In the genomic region with DNA sequence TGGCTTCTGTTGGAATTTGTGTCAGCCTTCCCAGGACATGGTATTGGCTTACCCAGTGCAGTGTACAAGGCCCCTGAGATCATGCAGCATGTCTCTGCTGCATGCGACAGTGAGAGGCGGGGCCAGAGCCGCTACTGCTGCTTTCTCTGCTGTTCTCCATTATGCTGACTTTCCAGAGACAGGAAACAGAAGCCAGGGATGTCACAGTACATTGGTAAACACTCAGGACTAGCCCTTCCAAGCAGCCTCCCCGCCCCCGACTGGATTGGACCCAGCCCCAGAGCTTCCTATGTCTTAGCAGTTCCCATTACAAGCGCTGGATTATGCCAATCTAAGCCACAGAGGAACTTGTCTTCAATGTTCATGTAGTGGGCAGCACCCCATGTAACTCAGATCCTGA, we compare ENCODE assay signal across 11 mouse cellular contexts. TPM values are rescaled to one million over a fixed set of nuclear protein-coding genes. Genes with fewer than 3 reads are reported as not detected.
A peak's percentile ranks its signal among the peaks of the same experiment; 100 is the strongest.
DNase-seq lines count a peak whose midpoint lies in the region; ATAC-seq lines count a peak whose summit lies in the region.
"Had no signal": no experiment of that assay in that cellular context is flagged by ENCODE, and none has a peak within 500 bp of the region (broad histone marks: within the 10 kb centered on the region; RNA-seq: fewer than 3 reads in every experiment).

No protein-coding gene starts in this region.

- H3K4me3 ChIP-seq in hindbrain, embryonic 10.5 days, result no peak overlapping the region
- H3K4me3 ChIP-seq in hindbrain, embryonic 16.5 days (ENCODE audit: low read length), result no peak overlapping the region
- H3K4me3 ChIP-seq in embryonic facial prominence, embryonic 14.5 days (ENCODE audit: low read depth, low read length), result no peak overlapping the region
- no peak overlapping the region for H3K4me3 ChIP-seq in lung, embryonic 15.5 days
- H3K4me3 ChIP-seq: midbrain, embryonic 10.5 days; neural tube, embryonic 13.5 days had no signal

- 78% methylated on average over 6 of the region's 6 CpGs for WGBS in hindbrain, embryonic 10.5 days
- 74% methylated on average over 6 of the region's 6 CpGs for WGBS in hindbrain, embryonic 16.5 days
- 52% methylated on average over 6 of the region's 6 CpGs for WGBS in embryonic facial prominence, embryonic 14.5 days
- 32% methylated on average over 6 of the region's 6 CpGs for WGBS in lung, embryonic 15.5 days

- H3K9me3 ChIP-seq in hindbrain, embryonic 10.5 days, result no peaks in the 10 kb centered on the region
- H3K9me3 ChIP-seq in hindbrain, embryonic 16.5 days (ENCODE audit: control insufficient read depth, low read length), result no peaks in the 10 kb centered on the region
- no peaks in the 10 kb centered on the region for H3K9me3 ChIP-seq in embryonic facial prominence, embryonic 14.5 days (ENCODE audit: control insufficient read depth, low read length)
- H3K9me3 ChIP-seq in lung, embryonic 15.5 days, result no peaks in the 10 kb centered on the region
- H3K9me3 ChIP-seq: midbrain, embryonic 10.5 days; neural tube, embryonic 13.5 days had no signal

- H3K27me3 ChIP-seq in hindbrain, embryonic 10.5 days (ENCODE audit: insufficient read depth, poor library complexity, severe bottlenecking), result no peaks in the 10 kb centered on the region
- no peaks in the 10 kb centered on the region for H3K27me3 ChIP-seq in hindbrain, embryonic 16.5 days (replicated peaks; ENCODE audit: control insufficient read depth, insufficient read depth, low read length)
- H3K27me3 ChIP-seq in embryonic facial prominence, embryonic 14.5 days (replicated peaks; ENCODE audit: control insufficient read depth, insufficient read depth, low read length), result no peaks in the 10 kb centered on the region
- no peaks in the 10 kb centered on the region for H3K27me3 ChIP-seq in lung, embryonic 15.5 days
- H3K27me3 ChIP-seq: neural tube, embryonic 13.5 days had no signal

- no peak overlapping the region for H3K4me2 ChIP-seq in hindbrain, embryonic 16.5 days (ENCODE audit: low read length)
- no peak overlapping the region for H3K4me2 ChIP-seq in embryonic facial prominence, embryonic 14.5 days (ENCODE audit: low read depth, low read length)
- no peak overlapping the region for H3K4me2 ChIP-seq in lung, embryonic 15.5 days
- H3K4me2 ChIP-seq: neural tube, embryonic 13.5 days had no signal

- no peak overlapping the region for H3K9ac ChIP-seq in hindbrain, embryonic 16.5 days (ENCODE audit: low read depth, low read length)
- no peak overlapping the region for H3K9ac ChIP-seq in embryonic facial prominence, embryonic 14.5 days (ENCODE audit: low read depth, low read length)
- H3K9ac ChIP-seq in lung, embryonic 15.5 days, result no peak overlapping the region
- H3K9ac ChIP-seq: neural tube, embryonic 13.5 days had no signal

- DNase-seq in hindbrain, embryonic 10.5 days (ENCODE audit: low spot score), result no peak
- DNase-seq in adipocyte (ENCODE audit: low spot score), result peak; percentile 28
- peak; percentile 53 for DNase-seq in embryonic facial prominence, embryonic 14.5 days (ENCODE audit: low spot score)
- no peak for DNase-seq in right cerebral cortex, postnatal 25 days
- DNase-seq in neural tube, embryonic 10.5 days (ENCODE audit: extremely low spot score, low spot score), result no peak
- DNase-seq in urinary bladder, postnatal 36 days (ENCODE audit: low spot score in 2 of 2), result no peak
- DNase-seq: heart, postnatal 4 days had no signal

- no peak for ATAC-seq in hindbrain, embryonic 16.5 days
- no peak for ATAC-seq in embryonic facial prominence, embryonic 14.5 days (ENCODE audit: low read depth)
- ATAC-seq in lung, embryonic 15.5 days (ENCODE audit: borderline replicate concordance, extremely low read depth, low FRiP score, low TSS enrichment), result peak; percentile 24

- H3K36me3 ChIP-seq in hindbrain, embryonic 10.5 days, result peaks cover 73% of the 10 kb centered on the region
- peaks cover 48% of the 10 kb centered on the region for H3K36me3 ChIP-seq in hindbrain, embryonic 16.5 days (ENCODE audit: control insufficient read depth, insufficient read depth, low read length)
- H3K36me3 ChIP-seq in embryonic facial prominence, embryonic 14.5 days (ENCODE audit: control insufficient read depth, insufficient read depth, low read length), result peaks cover 71% of the 10 kb centered on the region
- peaks cover 55% of the 10 kb centered on the region for H3K36me3 ChIP-seq in lung, embryonic 15.5 days

- 0 out of 2 replicates have a peak overlapping the region, but pooled peaks have one; percentile 19 for H3K27ac ChIP-seq in hindbrain, embryonic 10.5 days
- H3K27ac ChIP-seq in hindbrain, embryonic 16.5 days (ENCODE audit: low read depth, low read length), result no peak overlapping the region
- no peak overlapping the region; the same call in 1 of the 2 replicates for H3K27ac ChIP-seq in embryonic facial prominence, embryonic 14.5 days (replicated peaks; ENCODE audit: low read depth, low read length)
- H3K27ac ChIP-seq in lung, embryonic 15.5 days, result peak overlapping the region; percentile 56
- H3K27ac ChIP-seq: midbrain, embryonic 10.5 days; neural tube, embryonic 13.5 days had no signal

- H3K4me1 ChIP-seq in hindbrain, embryonic 10.5 days (replicated peaks), result peaks cover 40% of the 10 kb centered on the region
- H3K4me1 ChIP-seq in hindbrain, embryonic 16.5 days (ENCODE audit: control insufficient read depth, insufficient read depth, low read depth, low read length), result peaks cover 15% of the 10 kb centered on the region
- peaks cover 12% of the 10 kb centered on the region; the same call in 1 of the 2 replicates for H3K4me1 ChIP-seq in embryonic facial prominence, embryonic 14.5 days (ENCODE audit: control insufficient read depth, insufficient read depth, low read length)
- H3K4me1 ChIP-seq in lung, embryonic 15.5 days, result peaks cover 40% of the 10 kb centered on the region

RNA-seq across cellular contexts. Expression of a gene that starts 3.7 kb away (rescaled TPM):
- 36.8 and 38.8 TPM in 2 replicates for polyA plus RNA-seq in hindbrain, embryonic 10.5 days (2016; fragmentation: Nextera tagmentation; extraction: Ambion mirVana)
- polyA plus RNA-seq in hindbrain, embryonic 16.5 days (2015; fragmentation: Nextera tagmentation; extraction: Ambion mirVana), result 30.1 and 32.6 TPM in 2 replicates
- 24.2 and 27.6 TPM in 2 replicates for polyA plus RNA-seq in embryonic facial prominence, embryonic 14.5 days (2014; fragmentation: Nextera tagmentation; extraction: Ambion mirVana)
- polyA plus RNA-seq in lung, embryonic 15.5 days (2015; fragmentation: Nextera tagmentation; extraction: Ambion mirVana), result 25.5 and 27.3 TPM in 2 replicates

RNA-seq across cellular contexts. Expression of a gene that starts 12.5 kb away (rescaled TPM):
- 0.62 and 1.1 TPM in 2 replicates for polyA plus RNA-seq in hindbrain, embryonic 10.5 days (2016; fragmentation: Nextera tagmentation; extraction: Ambion mirVana)
- polyA plus RNA-seq in hindbrain, embryonic 16.5 days (2015; fragmentation: Nextera tagmentation; extraction: Ambion mirVana), result 1.9 and 2.9 TPM in 2 replicates
- polyA plus RNA-seq in embryonic facial prominence, embryonic 14.5 days (2014; fragmentation: Nextera tagmentation; extraction: Ambion mirVana), result 1.3 and 2.1 TPM in 2 replicates
- polyA plus RNA-seq in lung, embryonic 15.5 days (2015; fragmentation: Nextera tagmentation; extraction: Ambion mirVana), result 1.7 and 3.0 TPM in 2 replicates

RNA-seq across cellular contexts. Expression of a gene that starts 32.2 kb away (rescaled TPM):
- polyA plus RNA-seq in hindbrain, embryonic 10.5 days (2016; fragmentation: Nextera tagmentation; extraction: Ambion mirVana), result 35.3 and 35.5 TPM in 2 replicates
- 29.1 and 36.4 TPM in 2 replicates for polyA plus RNA-seq in hindbrain, embryonic 16.5 days (2015; fragmentation: Nextera tagmentation; extraction: Ambion mirVana)
- 20.2 and 22.9 TPM in 2 replicates for polyA plus RNA-seq in embryonic facial prominence, embryonic 14.5 days (2014; fragmentation: Nextera tagmentation; extraction: Ambion mirVana)
- polyA plus RNA-seq in lung, embryonic 15.5 days (2015; fragmentation: Nextera tagmentation; extraction: Ambion mirVana), result 23.1 and 30.0 TPM in 2 replicates

RNA-seq across cellular contexts. Expression of a gene that starts 32.9 kb away (rescaled TPM):
- polyA plus RNA-seq in hindbrain, embryonic 10.5 days (2016; fragmentation: Nextera tagmentation; extraction: Ambion mirVana), result 99.2 and 114 TPM in 2 replicates
- polyA plus RNA-seq in hindbrain, embryonic 16.5 days (2015; fragmentation: Nextera tagmentation; extraction: Ambion mirVana), result 177 and 185 TPM in 2 replicates
- polyA plus RNA-seq in embryonic facial prominence, embryonic 14.5 days (2014; fragmentation: Nextera tagmentation; extraction: Ambion mirVana), result 29.3 and 33.8 TPM in 2 replicates
- polyA plus RNA-seq in lung, embryonic 15.5 days (2015; fragmentation: Nextera tagmentation; extraction: Ambion mirVana), result 54.6 and 55.3 TPM in 2 replicates

RNA-seq across cellular contexts. Expression of a gene that starts 40.9 kb away (rescaled TPM):
- polyA plus RNA-seq in hindbrain, embryonic 10.5 days (2016; fragmentation: Nextera tagmentation; extraction: Ambion mirVana), result 136 and 141 TPM in 2 replicates
- 158 and 169 TPM in 2 replicates for polyA plus RNA-seq in hindbrain, embryonic 16.5 days (2015; fragmentation: Nextera tagmentation; extraction: Ambion mirVana)
- 102 and 109 TPM in 2 replicates for polyA plus RNA-seq in embryonic facial prominence, embryonic 14.5 days (2014; fragmentation: Nextera tagmentation; extraction: Ambion mirVana)
- polyA plus RNA-seq in lung, embryonic 15.5 days (2015; fragmentation: Nextera tagmentation; extraction: Ambion mirVana), result 107 and 117 TPM in 2 replicates

Comparison
In these comparisons a context has a peak if more than half of its experiments do, and no peak if none do; other contexts are left out.
1. H3K27ac ChIP-seq: peak in hindbrain, embryonic 10.5 days (single experiment) and lung, embryonic 15.5 days (single experiment); none in hindbrain, embryonic 16.5 days (single experiment) and embryonic facial prominence, embryonic 14.5 days (single experiment).
2. DNase-seq: peak in adipocyte (single experiment) and embryonic facial prominence, embryonic 14.5 days (single experiment); none in hindbrain, embryonic 10.5 days (single experiment), right cerebral cortex, postnatal 25 days (single experiment), neural tube, embryonic 10.5 days (single experiment) and urinary bladder, postnatal 36 days (0 of 2).